13 mouse cellular contexts compared by ENCODE assay signal in the genomic region with DNA sequence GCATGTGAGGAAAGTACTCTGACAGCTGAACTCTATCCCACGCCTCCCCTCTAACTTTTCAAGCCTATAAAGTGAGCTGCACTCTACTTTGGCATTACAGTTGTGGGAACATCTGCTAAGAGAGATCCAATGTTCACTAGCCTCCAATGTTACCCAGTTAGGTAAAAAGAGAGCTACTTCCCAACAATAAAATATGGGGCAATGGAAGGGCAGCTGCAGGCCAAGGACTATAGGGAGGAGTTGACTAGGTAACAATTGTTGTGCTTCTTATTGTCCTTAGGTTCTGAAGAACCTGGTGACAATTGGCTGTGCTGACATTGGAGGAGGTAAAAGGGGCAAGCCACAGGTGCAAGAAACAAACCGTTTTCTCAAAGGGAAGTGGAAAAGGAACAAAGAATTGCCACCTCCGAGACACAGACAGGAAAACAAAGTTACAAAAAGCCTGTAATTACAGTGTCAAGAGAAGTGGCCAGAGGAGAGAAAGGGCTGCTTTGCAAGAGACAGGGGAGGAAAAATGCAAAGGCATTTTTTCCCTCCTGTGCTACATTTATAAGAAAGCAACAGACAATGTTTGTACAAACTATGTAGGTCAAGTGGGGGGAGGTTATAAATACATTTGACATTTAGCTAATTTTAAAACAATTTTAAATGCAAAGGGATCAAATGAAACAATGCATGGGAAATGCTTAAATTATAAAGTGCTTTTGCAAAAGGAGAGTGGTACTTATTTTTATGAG. TPM values are rescaled to one million over a fixed set of nuclear protein-coding genes. Genes with fewer than 3 reads are reported as not detected.
DNase-seq lines count a peak whose midpoint lies in the region; ATAC-seq and TF ChIP-seq lines count a peak whose summit lies in the region.
"Had no signal": no experiment of that assay in that cellular context is flagged by ENCODE, and none has a peak within 500 bp of the region (broad histone marks: within the 10 kb centered on the region; RNA-seq: fewer than 3 reads in every experiment).

No protein-coding gene starts in this region.

- no peak overlapping the region for H3K9ac ChIP-seq in heart, postnatal 0 days (replicated peaks; ENCODE audit: low read depth, low read length)
- H3K9ac ChIP-seq in lung, embryonic 16.5 days (ENCODE audit: low read length), result no peak overlapping the region
- H3K9ac ChIP-seq: heart, embryonic 12.5 days; liver, embryonic 15.5 days had no signal

- H3K36me3 ChIP-seq in heart, postnatal 0 days (replicated peaks; ENCODE audit: control insufficient read depth, insufficient read depth, low read length), result no peaks in the 10 kb centered on the region
- no peaks in the 10 kb centered on the region for H3K36me3 ChIP-seq in lung, embryonic 16.5 days (ENCODE audit: control insufficient read depth, insufficient read depth, low read length)
- H3K36me3 ChIP-seq: heart, embryonic 12.5 days; liver, embryonic 15.5 days had no signal

- ATAC-seq in heart, postnatal 0 days (ENCODE audit: insufficient read depth, low read depth), result no peak
- peak; percentile 68 for ATAC-seq in lung, embryonic 16.5 days (ENCODE audit: low read depth)
- peak; percentile 40 for ATAC-seq in megakaryocyte, adult 5-6 weeks (ENCODE audit: poor library complexity, severe bottlenecking)
- ATAC-seq: CD4-positive, CD25-positive, alpha-beta regulatory T cell, adult 4 months had no signal

- no peaks in the 10 kb centered on the region for H3K9me3 ChIP-seq in heart, postnatal 0 days (replicated peaks; ENCODE audit: control insufficient read depth, low read length)
- no peaks in the 10 kb centered on the region for H3K9me3 ChIP-seq in lung, embryonic 16.5 days (ENCODE audit: control insufficient read depth, low read length)
- H3K9me3 ChIP-seq: heart, embryonic 12.5 days; liver, embryonic 15.5 days had no signal

- H3K27ac ChIP-seq in heart, postnatal 0 days (ENCODE audit: low read depth), result peak overlapping the region; percentile 74
- peak overlapping the region; percentile 85 for H3K27ac ChIP-seq in lung, embryonic 16.5 days (ENCODE audit: low read length)
- H3K27ac ChIP-seq: liver, embryonic 15.5 days had no signal

- WGBS in heart, postnatal 0 days, result 53% methylated on average over 3 of the region's 3 CpGs
- WGBS in lung, embryonic 16.5 days, result 16% methylated on average over 3 of the region's 3 CpGs

- H3K27me3 ChIP-seq in heart, postnatal 0 days (ENCODE audit: control insufficient read depth, insufficient read depth, low read length), result no peaks in the 10 kb centered on the region
- H3K27me3 ChIP-seq in lung, embryonic 16.5 days (ENCODE audit: control insufficient read depth, insufficient read depth, low read depth, low read length), result no peaks in the 10 kb centered on the region
- H3K27me3 ChIP-seq: heart, embryonic 12.5 days; liver, embryonic 15.5 days had no signal

- H3K4me2 ChIP-seq in heart, postnatal 0 days (ENCODE audit: low read depth, low read length), result no peak overlapping the region
- H3K4me2 ChIP-seq in lung, embryonic 16.5 days (ENCODE audit: low read depth, low read length), result no peak overlapping the region
- H3K4me2 ChIP-seq: heart, embryonic 12.5 days; liver, embryonic 15.5 days; midbrain, embryonic 11.5 days had no signal

- intact Hi-C loops in heart, postnatal 10 days (cut with DNase I), result no loop called here
- intact Hi-C loops in left cerebral cortex, postnatal 14 days (cut with DNase I), result no loop called here

- no peak for DNase-seq in heart, postnatal 0 days (ENCODE audit: low spot score)
- DNase-seq in heart, postnatal 10 days, result no peak
- DNase-seq in lung, postnatal 25 days (ENCODE audit: low spot score), result no peak
- peak; percentile 76 for DNase-seq in thymus, postnatal 25 days
- no peak for DNase-seq in left cerebral cortex, postnatal 14 days (ENCODE audit: low spot score in 2 of 2)
- DNase-seq in urinary bladder, postnatal 36 days (ENCODE audit: low spot score in 2 of 2), result no peak
- DNase-seq: cerebellum, adult 9-10 months had no signal

- no peak for TF ChIP-seq EP300 in heart, postnatal 0 days (IDR thresholded peaks at IDR 0.05; ENCODE audit: low read depth)

- no peak overlapping the region for H3K4me3 ChIP-seq in heart, postnatal 0 days (ENCODE audit: low read depth, low read length)
- no peak overlapping the region for H3K4me3 ChIP-seq in lung, embryonic 16.5 days (ENCODE audit: low read length)
- H3K4me3 ChIP-seq: heart, embryonic 12.5 days; liver, embryonic 15.5 days had no signal

- no peak for TF ChIP-seq CTCF in heart, postnatal 0 days (IDR thresholded peaks at IDR 0.05; ENCODE audit: low read depth)

- H3K4me1 ChIP-seq in heart, postnatal 0 days (ENCODE audit: control insufficient read depth, insufficient read depth), result peaks cover 19% of the 10 kb centered on the region
- H3K4me1 ChIP-seq in lung, embryonic 16.5 days (replicated peaks; ENCODE audit: control insufficient read depth, insufficient read depth, low read length), result peaks cover 12% of the 10 kb centered on the region
- H3K4me1 ChIP-seq: liver, embryonic 15.5 days had no signal

RNA-seq across cellular contexts. Expression of gene Lclat1, which starts 54.1 kb away (rescaled TPM):
- total RNA-seq in heart, postnatal 0 days (2014; rRNA removed; ENCODE audit: low replicate concordance), result 218 and 225 TPM in 2 replicates
- 31.5 and 32.8 TPM in 2 replicates for polyA plus RNA-seq in heart, postnatal 0 days (2015; fragmentation: Nextera tagmentation; extraction: Ambion mirVana)
- 100 to 1,000 TPM; 139 to 218 TPM for total RNA-seq in heart, postnatal 10 days (2021)
- polyA plus RNA-seq in lung, embryonic 16.5 days (2015; fragmentation: Nextera tagmentation; extraction: Ambion mirVana), result 17.1 and 20.5 TPM in 2 replicates
- 12.5 and 12.8 TPM in 2 replicates for total RNA-seq in megakaryocyte, adult 5-6 weeks (2015)
- 7.0 and 9.1 TPM in 2 replicates for total RNA-seq in megakaryocyte, adult 5-6 weeks (2017)
- total RNA-seq in left cerebral cortex, postnatal 14 days (2021), result 10 to 100 TPM; 42.0 to 44.1 TPM
